Mouse (Mus musculus) limb, embryonic 11.5 days (tissue): ENCODE measurements at regions not wholly inside any gene's neighbourhood (a gene's known extent, or its start where the extent isn't known, plus 50 kb on each side); places are given as distances from the start of the nearest gene placed in this dataset.
A peak's percentile ranks its signal among the peaks of the same experiment; 100 is the strongest.

ENCODE experiments used
- ATAC-seq: fragments of 200-750 bp; cut with Nextera tagmentation; 2 replicates; pipeline ENCODE4 v1.8.0; 2017; ENCODE audit warnings: low read depth; ENCODE audit not compliant: insufficient number of reproducible peaks, low FRiP score, low TSS enrichment
- DNase-seq: peaks from one replicate; pipeline ENCODE4 v3.0.0-alpha.2; 2015; ENCODE audit warnings: low spot score
- H3K27ac ChIP-seq: fragments of 300-500 bp; sonication (generic); replicated peaks from 2 replicates; pipeline ENCODE4 v1.5.1; 2014; ENCODE audit warnings: low read depth, mild to moderate bottlenecking, low read length
- H3K27me3 ChIP-seq: fragments of 300-500 bp; sonication (generic); 2 replicates; pipeline ENCODE4 v1.6.1; 2014; ENCODE audit warnings: mild to moderate bottlenecking, low read length, mixed read lengths; ENCODE audit not compliant: control insufficient read depth, insufficient read depth
- H3K36me3 ChIP-seq: fragments of 300-500 bp; sonication (generic); 2 replicates; pipeline ENCODE4 v1.6.1; 2014; ENCODE audit warnings: mild to moderate bottlenecking, low read length, moderate library complexity, mixed read lengths; ENCODE audit not compliant: control insufficient read depth, insufficient read depth
- H3K4me1 ChIP-seq: fragments of 300-500 bp; sonication (generic); 2 replicates; pipeline ENCODE4 v1.6.1; 2014; ENCODE audit warnings: low read length, mixed read lengths; ENCODE audit not compliant: control insufficient read depth, insufficient read depth
- H3K4me2 ChIP-seq: fragments of 300-500 bp; sonication (generic); 2 replicates; pipeline ENCODE4 v1.6.1; 2014; ENCODE audit warnings: low read depth, mild to moderate bottlenecking, moderate library complexity; ENCODE audit not compliant: severe bottlenecking
- H3K4me3 ChIP-seq: fragments of 300-500 bp; sonication (generic); 2 replicates; pipeline ENCODE4 v1.5.1; 2014; ENCODE audit warnings: low read depth, low read length
- H3K9ac ChIP-seq: fragments of 300-500 bp; sonication (generic); 2 replicates; pipeline ENCODE4 v1.6.1; 2014; ENCODE audit warnings: mild to moderate bottlenecking, low read length
- H3K9me3 ChIP-seq: fragments of 300-500 bp; sonication (generic); 2 replicates; pipeline ENCODE4 v1.6.1; 2016; ENCODE audit warnings: low read length; ENCODE audit not compliant: control insufficient read depth
- WGBS: fragments of 180-500 bp; shearing (Covaris S2); extraction: QIAGEN DNeasy Blood & Tissue Kit; methylation state at CpG from one replicate; pipeline ENCODE4 v1.1.7; 2014; 5-methylcytosine and 5-hydroxymethylcytosine counted together

- no peak overlapping the region for H3K27ac ChIP-seq
- H3K4me3 ChIP-seq, result no peak overlapping the region
- DNase-seq (no peak), ATAC-seq (no peak)
- H3K36me3 ChIP-seq, result no peaks in the 10 kb centered on the region
- no peaks in the 10 kb centered on the region for H3K27me3 ChIP-seq
- WGBS, result 78% methylated on average over 17 of the region's 17 CpGs
- no peak overlapping the region for H3K9ac ChIP-seq
- H3K4me2 ChIP-seq, result no peak overlapping the region
- no peaks in the 10 kb centered on the region; the same call in 1 of the 2 replicates for H3K9me3 ChIP-seq
- H3K4me1 ChIP-seq, result no peaks in the 10 kb centered on the region
Measured at GRCm38 (mm10) chr2:173930606-173931177, 145.4 kb upstream of the Stx16 start.

- no peak for DNase-seq
- H3K27ac ChIP-seq, result no peak overlapping the region
- H3K4me2 ChIP-seq, result no peak overlapping the region
- ATAC-seq, result no peak
- H3K9ac ChIP-seq, result no peak overlapping the region
- H3K4me1 ChIP-seq, result peaks cover 11% of the 10 kb centered on the region
- no peaks in the 10 kb centered on the region for H3K36me3 ChIP-seq
- no peak overlapping the region for H3K4me3 ChIP-seq
- no peaks in the 10 kb centered on the region for H3K27me3 ChIP-seq
- no peaks in the 10 kb centered on the region; the same call in 1 of the 2 replicates for H3K9me3 ChIP-seq
- WGBS, result 88% methylated on average over 5 of the region's 5 CpGs
Measured at GRCm38 (mm10) chr2:173935706-173936105, 140.4 kb upstream of the Stx16 start.

- no peak overlapping the region for H3K4me2 ChIP-seq
- H3K4me3 ChIP-seq, result no peak overlapping the region
- H3K27me3 ChIP-seq, result no peaks in the 10 kb centered on the region
- WGBS, result 32% methylated on average over 18 of the region's 18 CpGs
- H3K9ac ChIP-seq, result no peak overlapping the region
- H3K4me1 ChIP-seq, result peaks cover 11% of the 10 kb centered on the region
- ATAC-seq (peak; percentile 18; the same call in 1 of the 2 replicates), DNase-seq (peak; percentile 38)
- no peaks in the 10 kb centered on the region; the same call in 1 of the 2 replicates for H3K9me3 ChIP-seq
- no peaks in the 10 kb centered on the region for H3K36me3 ChIP-seq
- H3K27ac ChIP-seq, result 0 out of 2 replicates have a peak overlapping the region, but pooled peaks have one; percentile 30
Measured at GRCm38 (mm10) chr2:173937531-173938439, 138.3 kb upstream of the Stx16 start.

GRCm38 (mm10) chr2:173938440-173938787 lies 137.7 kb upstream of the Stx16 start:
- H3K4me1 ChIP-seq, result peaks cover 11% of the 10 kb centered on the region
- H3K4me3 ChIP-seq, result no peak overlapping the region
- WGBS, result 37% methylated on average over 11 of the region's 11 CpGs
- DNase-seq, result peak; percentile 41
- no peak overlapping the region for H3K4me2 ChIP-seq
- no peak for ATAC-seq
- H3K9ac ChIP-seq, result 0 out of 2 replicates have a peak overlapping the region, but pooled peaks have one; percentile 3
- no peaks in the 10 kb centered on the region for H3K27me3 ChIP-seq
- no peaks in the 10 kb centered on the region for H3K36me3 ChIP-seq
- 0 out of 2 replicates have a peak overlapping the region, but pooled peaks have one; percentile 30 for H3K27ac ChIP-seq
- no peaks in the 10 kb centered on the region; the same call in 1 of the 2 replicates for H3K9me3 ChIP-seq

- Histone ChIP-seq H3K4me2 (no peak overlapping the region), H3K27ac (no peak overlapping the region), H3K27me3 (no peaks in the 10 kb centered on the region), H3K36me3 (no peaks in the 10 kb centered on the region), H3K4me1 (0 out of 2 replicates have a peak, but pooled peaks cover 2% of the 10 kb centered on the region), H3K9me3 (no peaks in the 10 kb centered on the region), H3K9ac (no peak overlapping the region), H3K4me3 (no peak overlapping the region)
- ATAC-seq, result no peak
- WGBS, result 87% methylated on average over 5 of the region's 5 CpGs
- no peak for DNase-seq
Measured at GRCm38 (mm10) chr2:173945441-173945840, 130.7 kb upstream of the Stx16 start.

- no peak for DNase-seq
- Histone ChIP-seq H3K9ac (no peak overlapping the region), H3K4me3 (no peak overlapping the region), H3K4me2 (no peak overlapping the region), H3K27ac (no peak overlapping the region), H3K4me1 (no peaks in the 10 kb centered on the region), H3K27me3 (no peaks in the 10 kb centered on the region), H3K9me3 (no peaks in the 10 kb centered on the region), H3K36me3 (no peaks in the 10 kb centered on the region)
- no peak for ATAC-seq
- WGBS, result 84% methylated on average over 5 of the region's 5 CpGs
Measured at GRCm38 (mm10) chr2:173948586-173948985, 127.5 kb upstream of the Stx16 start.

- H3K4me1 ChIP-seq, result no peaks in the 10 kb centered on the region
- H3K9ac ChIP-seq, result no peak overlapping the region
- H3K4me2 ChIP-seq, result peak overlapping the region; percentile 17; the same call in 1 of the 2 replicates
- H3K4me3 ChIP-seq, result no peak overlapping the region
- 47% methylated on average over 10 of the region's 10 CpGs for WGBS
- H3K36me3 ChIP-seq, result no peaks in the 10 kb centered on the region
- ATAC-seq (no peak), DNase-seq (peak; percentile 19)
- no peaks in the 10 kb centered on the region for H3K9me3 ChIP-seq
- H3K27me3 ChIP-seq, result no peaks in the 10 kb centered on the region
- H3K27ac ChIP-seq, result no peak overlapping the region
Measured at GRCm38 (mm10) chr2:173950164-173950891, 125.8 kb upstream of the Stx16 start.

GRCm38 (mm10) chr2:173966111-173966510 lies 110.0 kb upstream of the Stx16 start:
- H3K27me3 ChIP-seq, result no peaks in the 10 kb centered on the region
- H3K27ac ChIP-seq, result no peak overlapping the region
- 45% methylated on average over 5 of the region's 5 CpGs for WGBS
- no peak overlapping the region for H3K4me3 ChIP-seq
- DNase-seq (peak; percentile 33), ATAC-seq (peak; percentile 65; the same call in 1 of the 2 replicates)
- H3K4me2 ChIP-seq, result no peak overlapping the region
- H3K9ac ChIP-seq, result no peak overlapping the region
- H3K4me1 ChIP-seq, result no peaks in the 10 kb centered on the region
- no peaks in the 10 kb centered on the region for H3K9me3 ChIP-seq
- H3K36me3 ChIP-seq, result no peaks in the 10 kb centered on the region
